Mouse (Mus musculus): Measurements from ENCODE around the gene Rgl1. TPM values are rescaled to one million over a fixed set of nuclear protein-coding genes. Genes with fewer than 3 reads are reported as not detected.

Rgl1 gene
- polyA plus RNA-seq, 1 experiment from 2014 or later, result 63.8 TPM

DNA sequence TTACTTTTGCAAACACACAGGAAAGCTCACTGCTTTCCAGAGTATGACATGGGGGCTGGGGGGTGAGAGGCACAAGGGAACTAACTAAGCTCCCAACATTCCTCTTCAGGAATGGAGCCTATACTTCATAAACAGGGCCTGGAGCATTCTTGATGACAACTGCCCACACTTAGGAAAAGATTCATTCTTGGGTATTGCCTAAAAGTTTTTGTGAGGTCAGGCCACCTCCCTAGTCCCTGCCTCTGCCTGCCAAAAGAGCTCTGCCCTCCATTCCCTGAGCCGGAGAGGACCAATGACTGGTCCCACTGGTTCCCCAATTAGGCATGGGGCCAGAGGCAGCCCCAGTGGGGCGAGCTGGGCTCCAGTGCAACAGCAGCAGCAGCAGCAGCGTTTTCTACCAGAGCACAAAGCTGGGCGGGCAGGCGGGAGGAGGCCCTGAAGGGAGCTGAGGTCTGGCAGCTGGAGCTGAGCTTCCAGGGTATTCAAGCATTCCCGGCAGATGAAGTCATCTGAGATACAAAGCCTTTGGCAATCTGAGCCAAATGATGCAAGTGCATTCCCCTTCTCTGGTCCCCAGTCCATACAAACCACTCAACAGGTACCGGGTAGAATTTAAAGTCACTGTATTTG is 210.1 kb downstream of the Rgl1 start:
- Histone ChIP-seq H3K27ac (ENCODE audit: low read depth, low read length) (peak overlapping the region; percentile 90), H3K4me2 (replicated peaks; ENCODE audit: low read depth, low read length) (no peak overlapping the region), H3K9me3 (ENCODE audit: control insufficient read depth, low read length) (no peaks in the 10 kb centered on the region), H3K4me1 (ENCODE audit: control insufficient read depth, insufficient read depth, low read length) (peaks cover 54% of the 10 kb centered on the region), H3K4me3 (ENCODE audit: low read length) (no peak overlapping the region), H3K9ac (ENCODE audit: low read depth, low read length) (peak overlapping the region; percentile 45; the same call in 1 of the 2 replicates), H3K36me3 (ENCODE audit: control insufficient read depth, insufficient read depth, low read length) (peaks cover 10% of the 10 kb centered on the region; the same call in 1 of the 2 replicates), H3K27me3 (ENCODE audit: control insufficient read depth, insufficient read depth, low read length) (no peaks in the 10 kb centered on the region)
- WGBS, result 10% methylated on average over 7 of the region's 7 CpGs
- ATAC-seq (ENCODE audit: low FRiP score, low TSS enrichment), result peak; percentile 82

- H3K9me3 ChIP-seq (ENCODE audit: control insufficient read depth, low read length), result no peaks in the 10 kb centered on the region
- H3K4me1 ChIP-seq (ENCODE audit: control insufficient read depth, insufficient read depth, low read length), result peaks cover 64% of the 10 kb centered on the region
- H3K27me3 ChIP-seq (ENCODE audit: control insufficient read depth, insufficient read depth, low read length), result no peaks in the 10 kb centered on the region
- no peak overlapping the region for H3K4me2 ChIP-seq (replicated peaks; ENCODE audit: low read depth, low read length)
- H3K4me3 ChIP-seq (ENCODE audit: low read length), result no peak overlapping the region
- WGBS, result 42% methylated on average over 15 of the region's 15 CpGs
- H3K27ac ChIP-seq (ENCODE audit: low read depth, low read length), result peak overlapping the region; percentile 65
- H3K36me3 ChIP-seq (ENCODE audit: control insufficient read depth, insufficient read depth, low read length), result peaks cover 12% of the 10 kb centered on the region; the same call in 1 of the 2 replicates
- ATAC-seq (ENCODE audit: low FRiP score, low TSS enrichment), result no peak
- H3K9ac ChIP-seq (ENCODE audit: low read depth, low read length), result no peak overlapping the region
Observed at GRCm38 (mm10) chr1:152553912-152554547, 212.1 kb downstream of the Rgl1 start.

DNA sequence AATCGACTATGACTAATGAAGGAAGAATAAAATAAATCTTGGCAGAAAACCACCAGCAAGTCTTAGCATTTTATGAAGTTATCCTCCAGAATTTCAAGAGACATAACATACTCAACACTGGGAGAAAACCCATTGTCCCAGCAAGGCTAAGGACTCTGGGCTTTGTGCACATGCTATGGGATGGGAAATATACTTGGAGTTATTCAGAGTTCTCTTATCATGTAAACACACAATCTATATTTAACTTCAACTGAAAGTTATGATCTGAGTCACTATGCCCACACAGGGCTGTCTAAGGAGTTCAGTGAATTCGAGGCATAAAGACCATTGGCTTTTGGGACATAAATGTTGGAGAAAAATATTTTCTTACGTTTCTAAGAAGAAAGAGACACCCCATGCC is 215.2 kb downstream of the Rgl1 start:
- no peak for ATAC-seq (ENCODE audit: low FRiP score, low TSS enrichment)
- Histone ChIP-seq H3K4me3 (ENCODE audit: low read length) (no peak overlapping the region), H3K9ac (ENCODE audit: low read depth, low read length) (no peak overlapping the region), H3K4me2 (replicated peaks; ENCODE audit: low read depth, low read length) (no peak overlapping the region), H3K9me3 (ENCODE audit: control insufficient read depth, low read length) (no peaks in the 10 kb centered on the region), H3K27ac (ENCODE audit: low read depth, low read length) (peak overlapping the region; percentile 66; the same call in 1 of the 2 replicates), H3K27me3 (ENCODE audit: control insufficient read depth, insufficient read depth, low read length) (no peaks in the 10 kb centered on the region), H3K4me1 (ENCODE audit: control insufficient read depth, insufficient read depth, low read length) (peaks cover 48% of the 10 kb centered on the region), H3K36me3 (ENCODE audit: control insufficient read depth, insufficient read depth, low read length) (peaks cover 23% of the 10 kb centered on the region; the same call in 1 of the 2 replicates)
- WGBS, result 59% methylated on average over 3 of the region's 3 CpGs

GRCm38 (mm10) chr1:152550544-152550943 is 215.6 kb downstream of the Rgl1 start:
- 61% methylated on average over 2 of the region's 2 CpGs for WGBS
- peak overlapping the region; percentile 79; the same call in 1 of the 2 replicates for H3K27ac ChIP-seq (ENCODE audit: low read depth, low read length)
- H3K27me3 ChIP-seq (ENCODE audit: control insufficient read depth, insufficient read depth, low read length), result no peaks in the 10 kb centered on the region
- no peaks in the 10 kb centered on the region for H3K9me3 ChIP-seq (ENCODE audit: control insufficient read depth, low read length)
- peaks cover 44% of the 10 kb centered on the region for H3K4me1 ChIP-seq (ENCODE audit: control insufficient read depth, insufficient read depth, low read length)
- no peak overlapping the region for H3K4me3 ChIP-seq (ENCODE audit: low read length)
- peaks cover 27% of the 10 kb centered on the region; the same call in 1 of the 2 replicates for H3K36me3 ChIP-seq (ENCODE audit: control insufficient read depth, insufficient read depth, low read length)
- peak; percentile 62 for ATAC-seq (ENCODE audit: low FRiP score, low TSS enrichment)
- no peak overlapping the region for H3K9ac ChIP-seq (ENCODE audit: low read depth, low read length)
- H3K4me2 ChIP-seq (replicated peaks; ENCODE audit: low read depth, low read length), result no peak overlapping the region

- peak; percentile 88 for ATAC-seq (ENCODE audit: low FRiP score, low TSS enrichment)
- Histone ChIP-seq H3K27ac (ENCODE audit: low read depth, low read length) (peak overlapping the region; percentile 79), H3K27me3 (ENCODE audit: control insufficient read depth, insufficient read depth, low read length) (no peaks in the 10 kb centered on the region), H3K9me3 (ENCODE audit: control insufficient read depth, low read length) (no peaks in the 10 kb centered on the region), H3K36me3 (ENCODE audit: control insufficient read depth, insufficient read depth, low read length) (peaks cover 34% of the 10 kb centered on the region), H3K4me2 (replicated peaks; ENCODE audit: low read depth, low read length) (no peak overlapping the region), H3K9ac (ENCODE audit: low read depth, low read length) (no peak overlapping the region), H3K4me3 (ENCODE audit: low read length) (no peak overlapping the region), H3K4me1 (ENCODE audit: control insufficient read depth, insufficient read depth, low read length) (peaks cover 33% of the 10 kb centered on the region)
- whole genome bisulfite sequencing, result 54% methylated on average over 13 of the region's 13 CpGs
Observed at GRCm38 (mm10) chr1:152549061-152549738, 217.0 kb downstream of the Rgl1 start.

GRCm38 (mm10) chr1:152543449-152544159 is 222.5 kb downstream of the Rgl1 start:
- no peak for ATAC-seq (ENCODE audit: low FRiP score, low TSS enrichment)
- H3K27ac ChIP-seq (ENCODE audit: low read depth, low read length), result no peak overlapping the region
- H3K36me3 ChIP-seq (ENCODE audit: control insufficient read depth, insufficient read depth, low read length), result peaks cover 55% of the 10 kb centered on the region
- peaks cover 1% of the 10 kb centered on the region for H3K4me1 ChIP-seq (ENCODE audit: control insufficient read depth, insufficient read depth, low read length)
- no peaks in the 10 kb centered on the region for H3K9me3 ChIP-seq (ENCODE audit: control insufficient read depth, low read length)
- H3K9ac ChIP-seq (ENCODE audit: low read depth, low read length), result no peak overlapping the region
- no peaks in the 10 kb centered on the region for H3K27me3 ChIP-seq (ENCODE audit: control insufficient read depth, insufficient read depth, low read length)
- H3K4me3 ChIP-seq (ENCODE audit: low read length), result no peak overlapping the region
- 80% methylated on average over 2 of the region's 2 CpGs for WGBS
- no peak overlapping the region for H3K4me2 ChIP-seq (replicated peaks; ENCODE audit: low read depth, low read length)

GRCm38 (mm10) chr1:152542747-152543378 is 223.3 kb downstream of the Rgl1 start:
- Histone ChIP-seq H3K27me3 (ENCODE audit: control insufficient read depth, insufficient read depth, low read length) (no peaks in the 10 kb centered on the region), H3K4me2 (replicated peaks; ENCODE audit: low read depth, low read length) (no peak overlapping the region), H3K36me3 (ENCODE audit: control insufficient read depth, insufficient read depth, low read length) (peaks cover 58% of the 10 kb centered on the region), H3K9me3 (ENCODE audit: control insufficient read depth, low read length) (no peaks in the 10 kb centered on the region), H3K27ac (ENCODE audit: low read depth, low read length) (no peak overlapping the region), H3K4me1 (ENCODE audit: control insufficient read depth, insufficient read depth, low read length) (no peaks in the 10 kb centered on the region), H3K9ac (ENCODE audit: low read depth, low read length) (no peak overlapping the region), H3K4me3 (ENCODE audit: low read length) (no peak overlapping the region)
- 42% methylated on average over 6 of the region's 6 CpGs for WGBS
- peak; percentile 25; the same call in 1 of the 2 replicates for ATAC-seq (ENCODE audit: low FRiP score, low TSS enrichment)

- H3K4me2 ChIP-seq (replicated peaks; ENCODE audit: low read depth, low read length), result no peak overlapping the region
- H3K4me3 ChIP-seq (ENCODE audit: low read length), result no peak overlapping the region
- 80% methylated on average over 3 of the region's 3 CpGs for WGBS
- no peaks in the 10 kb centered on the region for H3K9me3 ChIP-seq (ENCODE audit: control insufficient read depth, low read length)
- ATAC-seq (ENCODE audit: low FRiP score, low TSS enrichment), result no peak
- no peaks in the 10 kb centered on the region for H3K27me3 ChIP-seq (ENCODE audit: control insufficient read depth, insufficient read depth, low read length)
- peaks cover 59% of the 10 kb centered on the region for H3K36me3 ChIP-seq (ENCODE audit: control insufficient read depth, insufficient read depth, low read length)
- H3K27ac ChIP-seq (ENCODE audit: low read depth, low read length), result no peak overlapping the region
- no peak overlapping the region for H3K9ac ChIP-seq (ENCODE audit: low read depth, low read length)
- peaks cover 13% of the 10 kb centered on the region; the same call in 1 of the 2 replicates for H3K4me1 ChIP-seq (ENCODE audit: control insufficient read depth, insufficient read depth, low read length)
Observed at GRCm38 (mm10) chr1:152540304-152540887, 225.8 kb downstream of the Rgl1 start.
